Mouse (Mus musculus) kidney, embryonic 16.5 days (tissue): Measurements from ENCODE around the gene Ifna6. TPM values are rescaled to one million over a fixed set of nuclear protein-coding genes. Genes with fewer than 3 reads are reported as not detected.

ENCODE experiments used
- ATAC-seq: fragments of 200-750 bp; cut with Nextera tagmentation; 2 replicates; pipeline ENCODE4 v1.8.0; 2017; ENCODE audit warnings: moderate TSS enrichment; ENCODE audit not compliant: low FRiP score, low TSS enrichment
- H3K27ac ChIP-seq: fragments of 300-500 bp; sonication (generic); 2 replicates; pipeline ENCODE4 v1.5.1; 2014; ENCODE audit warnings: low read length
- H3K27me3 ChIP-seq: fragments of 300-500 bp; sonication (generic); 2 replicates; pipeline ENCODE4 v1.6.1; 2014; ENCODE audit warnings: low read length, control low read depth, mixed read lengths; ENCODE audit not compliant: insufficient read depth
- H3K36me3 ChIP-seq: fragments of 300-500 bp; sonication (generic); 2 replicates; pipeline ENCODE4 v1.6.1; 2014; ENCODE audit warnings: low read length, control low read depth, mixed read lengths; ENCODE audit not compliant: insufficient read depth
- H3K4me1 ChIP-seq: fragments of 300-500 bp; sonication (generic); 2 replicates; pipeline ENCODE4 v1.6.1; 2014; ENCODE audit warnings: low read length, control low read depth, mixed read lengths; ENCODE audit not compliant: insufficient read depth
- H3K4me2 ChIP-seq: fragments of 300-500 bp; sonication (generic); replicated peaks from 2 replicates; pipeline ENCODE4 v1.6.1; 2014; ENCODE audit warnings: low read depth, low read length
- H3K4me3 ChIP-seq: fragments of 300-500 bp; sonication (generic); 2 replicates; pipeline ENCODE4 v1.5.1; 2014; ENCODE audit warnings: mild to moderate bottlenecking, low read length
- H3K9ac ChIP-seq: fragments of 300-500 bp; sonication (generic); replicated peaks from 2 replicates; pipeline ENCODE4 v1.6.1; 2014; ENCODE audit warnings: low read length
- H3K9me3 ChIP-seq: fragments of 300-500 bp; sonication (generic); 2 replicates; pipeline ENCODE4 v1.6.1; 2016; ENCODE audit warnings: low read length, control low read depth
- WGBS: fragments of 180-500 bp; shearing (Covaris S2); extraction: QIAGEN DNeasy Blood & Tissue Kit; methylation state at CpG from one replicate; pipeline ENCODE4 v1.1.7; 2014; 5-methylcytosine and 5-hydroxymethylcytosine counted together
- polyA plus RNA-seq: library from polyadenylated mRNA; unstranded; fragments of >200 nt; fragmentation: Nextera tagmentation; extraction: Ambion mirVana; gene quantifications from 2 replicates; pipeline ENCODE4 v1.2.1, GENCODE M21; 2015

Ifna6 gene
- polyA plus RNA-seq, 1 experiment from 2014 or later, result not detected

- Histone ChIP-seq H3K27ac (no peak overlapping the region), H3K9me3 (no peaks in the 10 kb centered on the region), H3K27me3 (no peaks in the 10 kb centered on the region), H3K4me1 (no peaks in the 10 kb centered on the region), H3K36me3 (no peaks in the 10 kb centered on the region), H3K4me2 (no peak overlapping the region), H3K4me3 (no peak overlapping the region), H3K9ac (no peak overlapping the region)
- no peak for ATAC-seq
- 71% methylated on average over 3 of the region's 3 CpGs for WGBS
Observed at GRCm38 (mm10) chr4:88840058-88840457, 12.8 kb downstream of the Ifna6 start.

- Histone ChIP-seq H3K36me3 (no peaks in the 10 kb centered on the region), H3K4me3 (no peak within 1 kb of the TSS), H3K4me2 (no peak within 1 kb of the TSS), H3K4me1 (no peaks in the 10 kb centered on the region), H3K9me3 (no peaks in the 10 kb centered on the region), H3K9ac (no peak within 1 kb of the TSS), H3K27me3 (no peaks in the 10 kb centered on the region), H3K27ac (no peak within 1 kb of the TSS)
- WGBS, result 69% methylated on average over 2 of the region's 2 CpGs
- no peak for ATAC-seq
Observed at GRCm38 (mm10) chr4:88841438-88841911, 14.3 kb downstream of the Ifna6 start, which contains the start of gene Ifna4. Ifna4 (plus strand) TSS chr4:88841861.

GRCm38 (mm10) chr4:88845334-88845733 lies 18.1 kb downstream of the Ifna6 start:
- Histone ChIP-seq H3K9ac (no peak overlapping the region), H3K4me3 (no peak overlapping the region), H3K27me3 (no peaks in the 10 kb centered on the region), H3K36me3 (no peaks in the 10 kb centered on the region), H3K27ac (no peak overlapping the region), H3K4me2 (no peak overlapping the region), H3K9me3 (no peaks in the 10 kb centered on the region), H3K4me1 (no peaks in the 10 kb centered on the region)
- WGBS, result 52% methylated on average over 2 of the region's 2 CpGs
- no peak for ATAC-seq

- no peak within 1 kb of the TSS for H3K4me2 ChIP-seq
- no peak within 1 kb of the TSS for H3K4me3 ChIP-seq
- ATAC-seq, result no peak
- H3K27me3 ChIP-seq, result no peaks in the 10 kb centered on the region
- H3K36me3 ChIP-seq, result no peaks in the 10 kb centered on the region
- no peak within 1 kb of the TSS for H3K9ac ChIP-seq
- H3K4me1 ChIP-seq, result no peaks in the 10 kb centered on the region
- H3K9me3 ChIP-seq, result no peaks in the 10 kb centered on the region
- WGBS, result 90% methylated on average over 1 of the region's 1 CpGs
- H3K27ac ChIP-seq, result no peak within 1 kb of the TSS
Observed at GRCm38 (mm10) chr4:88849698-88850097, 22.5 kb downstream of the Ifna6 start, which contains the start of gene Ifna1. Ifna1 (plus strand) TSS chr4:88850087.

GRCm38 (mm10) chr4:88851026-88851763 lies 24.0 kb downstream of the Ifna6 start:
- no peaks in the 10 kb centered on the region for H3K36me3 ChIP-seq
- no peak overlapping the region for H3K9ac ChIP-seq
- H3K4me3 ChIP-seq, result no peak overlapping the region
- no peak overlapping the region for H3K4me2 ChIP-seq
- 73% methylated on average over 4 of the region's 4 CpGs for WGBS
- H3K4me1 ChIP-seq, result no peaks in the 10 kb centered on the region
- no peak for ATAC-seq
- H3K27me3 ChIP-seq, result no peaks in the 10 kb centered on the region
- H3K27ac ChIP-seq, result no peak overlapping the region
- H3K9me3 ChIP-seq, result no peaks in the 10 kb centered on the region

GRCm38 (mm10) chr4:88859214-88859613 lies 32.0 kb downstream of the Ifna6 start:
- no peak overlapping the region for H3K9ac ChIP-seq
- no peak overlapping the region for H3K27ac ChIP-seq
- no peak overlapping the region for H3K4me3 ChIP-seq
- H3K27me3 ChIP-seq, result no peaks in the 10 kb centered on the region
- H3K36me3 ChIP-seq, result no peaks in the 10 kb centered on the region
- H3K9me3 ChIP-seq, result no peaks in the 10 kb centered on the region
- H3K4me1 ChIP-seq, result no peaks in the 10 kb centered on the region
- no peak overlapping the region for H3K4me2 ChIP-seq
- no peak for ATAC-seq

GRCm38 (mm10) chr4:88863309-88863708 lies 36.1 kb downstream of the Ifna6 start:
- Histone ChIP-seq H3K9ac (no peak overlapping the region), H3K4me1 (peaks cover 6% of the 10 kb centered on the region; the same call in 1 of the 2 replicates), H3K27me3 (peaks cover 11% of the 10 kb centered on the region), H3K27ac (no peak overlapping the region), H3K9me3 (no peaks in the 10 kb centered on the region), H3K4me2 (peak overlapping the region; percentile 23; the same call in 1 of the 2 replicates), H3K4me3 (no peak overlapping the region), H3K36me3 (no peaks in the 10 kb centered on the region)
- 13% methylated on average over 7 of the region's 7 CpGs for WGBS
- ATAC-seq, result 0 out of 2 replicates have a peak, but pooled peaks have one; percentile 47

GRCm38 (mm10) chr4:88864599-88864998 lies 37.4 kb downstream of the Ifna6 start:
- WGBS, result 65% methylated on average over 9 of the region's 9 CpGs
- Histone ChIP-seq H3K36me3 (no peaks in the 10 kb centered on the region), H3K4me2 (no peak overlapping the region), H3K9ac (no peak overlapping the region), H3K9me3 (no peaks in the 10 kb centered on the region), H3K4me1 (peaks cover 8% of the 10 kb centered on the region; the same call in 1 of the 2 replicates), H3K4me3 (no peak overlapping the region), H3K27ac (no peak overlapping the region), H3K27me3 (peaks cover 13% of the 10 kb centered on the region)
- no peak for ATAC-seq

GRCm38 (mm10) chr4:88865011-88865569 lies 37.9 kb downstream of the Ifna6 start:
- Histone ChIP-seq H3K4me1 (peaks cover 8% of the 10 kb centered on the region; the same call in 1 of the 2 replicates), H3K27ac (no peak overlapping the region), H3K27me3 (peaks cover 13% of the 10 kb centered on the region), H3K36me3 (no peaks in the 10 kb centered on the region), H3K4me2 (no peak overlapping the region), H3K9me3 (no peaks in the 10 kb centered on the region), H3K9ac (no peak overlapping the region), H3K4me3 (no peak overlapping the region)
- ATAC-seq, result no peak
- WGBS, result 48% methylated on average over 6 of the region's 6 CpGs
